Mouse (Mus musculus) heart, postnatal 0 days (tissue): ENCODE measurements around the gene Mrpl54. TPM values are rescaled to one million over a fixed set of nuclear protein-coding genes. Genes with fewer than 3 reads are reported as not detected.

Source experiments
- ATAC-seq: fragments of 200-750 bp; cut with Nextera tagmentation; 2 replicates; pipeline ENCODE4 v1.8.0; 2017; ENCODE audit warnings: low read depth, moderate number of reproducible peaks, moderate library complexity; ENCODE audit not compliant: insufficient read depth
- DNase-seq: peaks from one replicate; pipeline ENCODE4 v3.0.0-alpha.2; 2016; ENCODE audit warnings: low spot score
- H3K27ac ChIP-seq: fragments of 300-500 bp; sonication (generic); 2 replicates; pipeline ENCODE4 v1.5.1; 2014; ENCODE audit warnings: low read depth, mild to moderate bottlenecking
- H3K27me3 ChIP-seq: fragments of 300-500 bp; sonication (generic); 2 replicates; pipeline ENCODE4 v1.6.1; 2014; ENCODE audit warnings: low read length, mixed read lengths; ENCODE audit not compliant: control insufficient read depth, insufficient read depth
- H3K36me3 ChIP-seq: fragments of 300-500 bp; sonication (generic); replicated peaks from 2 replicates; pipeline ENCODE4 v1.6.1; 2014; ENCODE audit warnings: low read length, mixed read lengths; ENCODE audit not compliant: control insufficient read depth, insufficient read depth
- H3K4me1 ChIP-seq: fragments of 300-500 bp; sonication (generic); 2 replicates; pipeline ENCODE4 v1.6.1; 2014; ENCODE audit warnings: antibody characterized with exemption; ENCODE audit not compliant: control insufficient read depth, insufficient read depth
- H3K4me2 ChIP-seq: fragments of 300-500 bp; sonication (generic); 2 replicates; pipeline ENCODE4 v1.6.1; 2014; ENCODE audit warnings: low read depth, mild to moderate bottlenecking, low read length, moderate library complexity
- H3K4me3 ChIP-seq: fragments of 300-500 bp; sonication (generic); 2 replicates; pipeline ENCODE4 v1.5.1; 2014; ENCODE audit warnings: low read depth, low read length
- H3K9ac ChIP-seq: fragments of 300-500 bp; sonication (generic); replicated peaks from 2 replicates; pipeline ENCODE4 v1.6.1; 2014; ENCODE audit warnings: low read depth, low read length, mixed read lengths
- H3K9me3 ChIP-seq: fragments of 300-500 bp; sonication (generic); replicated peaks from 2 replicates; pipeline ENCODE4 v1.6.1; 2016; ENCODE audit warnings: low read length; ENCODE audit not compliant: control insufficient read depth
- CTCF ChIP-seq: IDR thresholded peaks from 2 replicates; pipeline ENCODE4 v1.5.1; 2016; ENCODE audit warnings: antibody characterized with exemption, control low read depth, low read depth
- EP300 ChIP-seq: IDR thresholded peaks from 2 replicates; pipeline ENCODE4 v1.6.1; 2016; ENCODE audit warnings: antibody characterized with exemption, low read depth
- WGBS: fragments of 180-500 bp; shearing (Covaris S2); extraction: QIAGEN DNeasy Blood & Tissue Kit; methylation state at CpG from one replicate; pipeline ENCODE4 v1.1.7; 2014; 5-methylcytosine and 5-hydroxymethylcytosine counted together
- polyA plus RNA-seq: library from polyadenylated mRNA; unstranded; fragments of >200 nt; fragmentation: Nextera tagmentation; extraction: Ambion mirVana; gene quantifications from 2 replicates; pipeline ENCODE4 v1.2.1, GENCODE M21; 2015
- total RNA-seq: library from RNA; depleted of rRNA; stranded (reverse); fragments of >200 nt; gene quantifications from 2 replicates; pipeline ENCODE4 v1.2.3, GENCODE M21; 2014; ENCODE audit warnings: low replicate concordance

The Mrpl54 gene
- total and polyA plus RNA-seq, 2 experiments from 2014 or later, result 264 to 272 TPM

DNA sequence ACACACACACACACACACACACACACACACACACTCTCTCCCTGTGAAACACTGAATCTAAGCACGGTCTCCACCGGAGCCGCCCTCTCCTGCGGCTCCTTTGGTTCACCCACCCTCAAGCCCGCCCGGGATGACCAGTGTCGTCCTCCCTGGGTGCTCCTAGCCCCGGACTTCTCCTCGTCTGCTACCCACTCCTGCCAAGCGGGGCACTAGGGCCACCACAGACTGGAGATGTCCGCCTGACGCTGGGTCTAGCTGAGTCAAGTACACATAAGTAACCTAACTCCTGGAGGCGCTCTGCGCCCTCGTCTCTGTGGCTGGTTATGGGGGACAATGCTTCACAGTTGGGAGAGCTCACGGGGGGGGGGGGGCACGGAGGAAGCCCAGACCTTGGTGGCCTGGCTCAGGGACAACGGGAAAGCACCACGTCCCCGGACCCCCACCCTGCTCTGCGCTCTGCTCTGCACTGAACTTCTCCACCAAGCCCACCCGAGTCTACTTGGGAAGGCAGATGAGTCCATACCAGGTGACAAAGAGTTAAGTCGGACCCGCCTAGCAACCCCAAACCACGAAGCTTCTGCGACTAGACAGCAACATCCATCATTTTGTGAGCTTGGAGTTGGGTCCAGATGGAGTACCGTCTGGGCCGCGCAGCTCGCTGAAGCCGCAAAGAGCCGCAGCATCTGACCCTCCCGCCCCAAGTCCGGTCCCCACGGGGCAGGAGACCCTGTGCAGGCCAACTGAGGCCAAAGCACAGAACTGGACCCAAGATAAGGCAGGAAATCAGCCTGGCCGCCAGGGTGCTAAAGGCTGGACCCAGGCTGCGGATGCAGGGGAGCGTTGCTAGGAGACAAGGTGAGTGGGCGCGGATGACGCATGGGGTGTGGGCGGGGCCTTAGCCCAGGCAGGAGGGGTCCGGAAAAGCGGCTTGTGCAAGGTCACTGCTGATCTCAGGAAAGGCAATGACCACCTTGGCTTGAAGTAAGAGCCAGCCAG, 14.0 kb downstream of the Mrpl54 start, which contains the start of gene Matk:
Gene Matk (plus strand): TSS at position 512 of the 996 bp plus-strand sequence.
- H3K36me3 ChIP-seq, result no peaks in the 10 kb centered on the region
- peaks cover 6% of the 10 kb centered on the region for H3K4me1 ChIP-seq
- 13% methylated on average over 43 of the region's 44 CpGs for WGBS
- no peak for TF ChIP-seq EP300
- TF ChIP-seq CTCF, result no peak
- no peak for ATAC-seq
- no peak within 1 kb of the TSS for H3K4me3 ChIP-seq
- peaks cover 50% of the 10 kb centered on the region for H3K27me3 ChIP-seq
- no peaks in the 10 kb centered on the region for H3K9me3 ChIP-seq
- no peak within 1 kb of the TSS for H3K4me2 ChIP-seq
- H3K9ac ChIP-seq, result no peak within 1 kb of the TSS
- DNase-seq, result no peak
- no peak within 1 kb of the TSS for H3K27ac ChIP-seq

DNA sequence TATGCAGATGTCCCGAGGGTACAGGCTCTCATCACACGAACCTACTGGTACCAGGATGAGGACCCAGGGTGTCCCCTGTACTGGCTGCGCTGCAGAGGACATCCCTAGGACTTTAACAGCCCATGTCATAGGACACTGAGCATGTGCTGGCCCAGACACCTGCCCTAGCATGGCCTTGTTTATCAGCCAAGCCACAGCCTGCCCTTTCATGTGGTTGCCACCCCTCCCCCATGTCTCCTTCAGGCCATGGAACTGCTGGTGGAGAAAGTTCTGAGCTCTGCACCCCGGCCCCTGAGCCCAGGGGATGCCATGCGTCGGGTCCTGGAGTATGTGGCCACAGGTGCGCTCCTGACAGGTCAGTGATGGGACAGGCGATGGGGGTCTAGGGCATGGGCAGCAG, 17.3 kb downstream of the Mrpl54 start:
- no peaks in the 10 kb centered on the region for H3K9me3 ChIP-seq
- H3K4me1 ChIP-seq, result 0 out of 2 replicates have a peak, but pooled peaks cover 2% of the 10 kb centered on the region
- no peak overlapping the region for H3K4me3 ChIP-seq
- H3K27ac ChIP-seq, result no peak overlapping the region
- peaks cover 29% of the 10 kb centered on the region for H3K27me3 ChIP-seq
- ATAC-seq (no peak), DNase-seq (no peak)
- TF ChIP-seq CTCF (no peak), EP300 (no peak)
- H3K36me3 ChIP-seq, result no peaks in the 10 kb centered on the region
- 77% methylated on average over 8 of the region's 8 CpGs for WGBS
- no peak overlapping the region for H3K9ac ChIP-seq
- no peak overlapping the region for H3K4me2 ChIP-seq

DNA sequence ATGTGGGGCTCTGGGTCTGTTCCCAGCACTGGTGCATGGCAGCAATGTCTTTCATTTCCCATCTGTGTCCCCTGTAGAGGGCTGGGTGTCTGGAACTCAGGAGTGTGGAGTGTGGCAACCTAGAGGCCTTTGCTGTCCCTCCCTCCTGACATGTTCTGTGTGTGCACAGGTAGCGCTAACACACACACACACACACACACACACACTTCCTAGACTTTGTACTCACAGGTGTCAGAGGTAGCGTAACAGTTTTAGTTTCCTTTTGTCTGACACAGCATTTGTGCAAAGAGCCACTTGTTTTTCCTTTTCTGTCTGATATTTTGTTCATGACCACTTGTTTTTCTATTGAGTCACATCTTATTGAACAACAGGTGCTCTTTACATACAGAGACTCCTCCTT, 18.9 kb downstream of the Mrpl54 start:
- peaks cover 13% of the 10 kb centered on the region for H3K27me3 ChIP-seq

DNA sequence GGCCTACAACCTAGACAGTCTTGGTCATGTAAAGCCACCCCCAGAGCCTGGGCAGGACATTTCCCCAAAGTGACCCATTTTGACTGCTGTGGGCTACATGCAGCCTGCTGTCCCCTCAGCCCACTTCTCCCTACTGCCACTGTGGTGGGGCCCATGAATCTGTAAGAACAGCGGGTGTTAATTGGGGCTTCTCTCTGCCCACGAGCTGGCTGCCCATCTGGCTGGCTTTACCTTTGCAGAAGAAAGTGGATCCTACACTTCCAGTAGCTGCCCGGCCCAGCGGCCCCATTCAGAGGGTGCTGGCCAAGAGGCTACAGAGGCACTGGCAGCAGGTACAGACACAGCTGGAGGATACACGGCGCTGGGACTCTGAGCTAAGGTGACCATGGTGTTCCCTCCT, 21.6 kb downstream of the Mrpl54 start:
- H3K4me2 ChIP-seq, result no peak overlapping the region
- 90% methylated on average over 6 of the region's 6 CpGs for WGBS
- H3K36me3 ChIP-seq, result no peaks in the 10 kb centered on the region
- H3K27ac ChIP-seq, result no peak overlapping the region
- no peaks in the 10 kb centered on the region for H3K9me3 ChIP-seq
- no peak overlapping the region for H3K9ac ChIP-seq
- 0 out of 2 replicates have a peak, but pooled peaks cover 2% of the 10 kb centered on the region for H3K4me1 ChIP-seq
- no peak for ATAC-seq
- no peak for TF ChIP-seq EP300
- no peak for TF ChIP-seq CTCF
- DNase-seq, result no peak
- peaks cover 9% of the 10 kb centered on the region for H3K27me3 ChIP-seq
- H3K4me3 ChIP-seq, result no peak overlapping the region

More for the DNA sequence above, 18.9 kb downstream of the Mrpl54 start:
- DNase-seq (no peak), ATAC-seq (no peak)
- no peak overlapping the region for H3K9ac ChIP-seq
- no peak overlapping the region for H3K4me3 ChIP-seq
- no peak overlapping the region for H3K4me2 ChIP-seq
- TF ChIP-seq EP300 (no peak), CTCF (no peak)
- no peak overlapping the region for H3K27ac ChIP-seq
- no peaks in the 10 kb centered on the region for H3K36me3 ChIP-seq
- WGBS, result 94% methylated on average over 2 of the region's 2 CpGs
- no peaks in the 10 kb centered on the region for H3K9me3 ChIP-seq
- H3K4me1 ChIP-seq, result 0 out of 2 replicates have a peak, but pooled peaks cover 2% of the 10 kb centered on the region

DNA sequence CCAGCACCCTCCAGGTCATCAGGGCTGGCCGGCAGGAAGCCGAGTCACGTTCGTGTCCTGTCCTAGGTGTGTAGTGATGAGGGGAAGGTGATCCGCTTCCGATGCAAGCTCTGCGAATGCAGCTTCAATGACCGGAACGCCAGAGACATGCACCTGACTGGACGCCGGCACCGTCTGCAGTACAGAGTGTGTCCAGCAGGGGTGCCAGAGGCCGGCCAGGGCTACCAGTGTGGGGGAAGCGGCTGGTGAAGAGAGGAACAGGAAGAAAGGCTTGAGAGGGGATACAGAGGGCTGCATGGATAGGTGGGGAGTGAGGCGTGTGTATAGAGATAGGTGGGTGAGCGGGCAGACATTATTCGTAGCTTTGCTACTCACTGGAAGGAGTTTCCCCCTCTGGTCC, 22.1 kb downstream of the Mrpl54 start:
- ATAC-seq, result peak; percentile 62
- peaks cover 15% of the 10 kb centered on the region for H3K27me3 ChIP-seq

More for the DNA sequence above, 22.1 kb downstream of the Mrpl54 start:
- H3K27ac ChIP-seq, result no peak overlapping the region
- 0 out of 2 replicates have a peak, but pooled peaks cover 2% of the 10 kb centered on the region for H3K4me1 ChIP-seq
- whole genome bisulfite sequencing, result 9% methylated on average over 17 of the region's 17 CpGs
- TF ChIP-seq CTCF (peak; percentile 93), EP300 (no peak)
- peak; percentile 70 for DNase-seq
- H3K4me3 ChIP-seq, result no peak overlapping the region
- no peak overlapping the region for H3K4me2 ChIP-seq
- no peaks in the 10 kb centered on the region for H3K9me3 ChIP-seq
- H3K36me3 ChIP-seq, result no peaks in the 10 kb centered on the region
- no peak overlapping the region for H3K9ac ChIP-seq
